Mouse (Mus musculus) thymus, adult 2 months (tissue): Measurements from ENCODE around the gene Plekhb1.

Source experiments
- CTCF ChIP-seq: fragments of 200-500 bp; IDR thresholded peaks from 2 replicates; pipeline ENCODE4 v1.5.1; 2012; ENCODE audit warnings: mild to moderate bottlenecking, control low read depth, low read length, moderate library complexity, borderline replicate concordance; ENCODE audit not compliant: control insufficient read depth, poor library complexity, insufficient read depth; ENCODE audit errors: extremely low read depth
- POLR2A ChIP-seq: fragments of 200-500 bp; IDR thresholded peaks from 2 replicates; pipeline ENCODE4 v1.6.1; 2012; ENCODE audit warnings: mild to moderate bottlenecking, low read length, control low read depth, moderate library complexity; ENCODE audit not compliant: control insufficient read depth, poor library complexity, insufficient read depth; ENCODE audit errors: extremely low read depth

DNA sequence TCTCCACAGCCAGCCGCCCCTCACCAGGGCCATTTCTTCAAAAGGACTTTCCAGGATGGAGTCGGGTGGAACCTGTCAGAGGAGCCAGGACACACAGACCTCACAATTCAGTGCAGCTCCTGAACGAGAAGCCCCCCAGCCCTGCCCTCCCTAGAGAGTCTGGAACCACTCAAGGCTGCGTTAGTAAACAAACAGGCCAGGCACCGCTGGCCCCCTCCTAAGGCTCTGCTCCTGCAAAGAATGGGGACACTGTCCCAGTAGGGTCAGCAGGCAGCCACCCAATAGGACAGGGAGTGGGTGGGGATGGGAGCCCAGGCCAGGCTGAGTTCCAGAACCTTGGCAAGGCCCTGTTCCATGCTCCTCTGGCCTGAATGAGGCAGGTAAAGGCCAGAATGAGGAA lies 5.5 kb downstream of the Plekhb1 start:
- TF ChIP-seq CTCF: no peak
- no peak for TF ChIP-seq POLR2A
